Mouse (Mus musculus): ENCODE results near the gene Acvr1b.

The Acvr1b gene

GRCm38 (mm10) chr15:101173421-101174211 is at the start of gene Acvr1b:
Gene Acvr1b, plus strand, starts transcription at chr15:101174067.
- in situ Hi-C loops (cut with MboI, MseI), result no loop called here

DNA sequence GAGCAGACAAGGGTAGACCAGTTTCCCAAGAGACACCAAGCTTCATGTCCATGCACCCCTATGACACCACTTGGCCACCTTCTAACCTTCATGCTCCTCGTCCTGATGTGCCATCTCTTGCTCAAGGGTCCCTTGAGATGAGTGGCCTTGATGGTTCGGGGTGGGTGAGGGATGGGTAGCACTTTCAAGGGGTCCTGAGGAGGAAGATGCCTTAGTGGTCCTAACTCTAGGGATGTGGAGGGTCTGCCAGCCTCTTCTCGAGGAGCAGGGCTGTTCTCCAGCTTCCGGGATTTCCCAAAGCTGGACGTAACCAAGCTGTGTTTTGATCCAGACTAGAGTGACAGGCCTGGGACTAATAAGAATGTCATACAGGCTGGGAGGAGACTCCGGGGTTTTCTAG is 48.3 kb upstream of the Acvr1b start:
- in situ Hi-C loops (cut with MboI, MseI), result no loop called here

DNA sequence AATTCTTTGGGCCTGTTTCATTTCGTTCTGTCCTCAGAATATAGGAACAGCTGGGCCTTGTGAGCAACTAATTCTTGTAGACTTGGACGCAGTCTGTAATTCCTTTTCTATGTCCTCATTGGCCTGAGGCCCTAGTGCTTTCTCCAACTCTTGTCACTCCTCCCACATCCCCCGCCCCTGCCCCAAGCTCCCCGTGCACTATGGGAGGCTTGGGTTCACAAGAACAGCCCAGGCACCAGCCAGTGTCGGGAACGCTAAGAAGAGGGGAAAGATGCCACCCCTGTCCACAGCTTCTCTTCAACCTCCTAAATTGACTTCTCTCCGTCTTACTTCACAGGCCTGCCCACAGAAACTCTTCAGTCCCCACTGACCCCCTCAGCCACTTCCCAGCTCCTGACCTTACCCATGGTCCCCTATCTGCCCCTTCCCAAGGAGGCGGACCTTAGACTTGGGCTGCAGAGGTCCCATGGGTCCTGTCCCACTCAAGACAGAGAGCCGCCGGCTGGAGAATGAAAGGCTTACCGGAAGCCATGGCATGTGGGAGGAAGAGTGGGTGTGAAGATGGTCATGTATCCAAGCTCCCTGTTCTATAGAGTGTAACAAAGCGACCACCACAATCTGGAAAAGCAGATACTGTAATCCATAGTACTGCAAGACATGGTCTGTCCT is 46.9 kb upstream of the Acvr1b start:
- in situ Hi-C loops (cut with MboI, MseI), result no loop called here

DNA sequence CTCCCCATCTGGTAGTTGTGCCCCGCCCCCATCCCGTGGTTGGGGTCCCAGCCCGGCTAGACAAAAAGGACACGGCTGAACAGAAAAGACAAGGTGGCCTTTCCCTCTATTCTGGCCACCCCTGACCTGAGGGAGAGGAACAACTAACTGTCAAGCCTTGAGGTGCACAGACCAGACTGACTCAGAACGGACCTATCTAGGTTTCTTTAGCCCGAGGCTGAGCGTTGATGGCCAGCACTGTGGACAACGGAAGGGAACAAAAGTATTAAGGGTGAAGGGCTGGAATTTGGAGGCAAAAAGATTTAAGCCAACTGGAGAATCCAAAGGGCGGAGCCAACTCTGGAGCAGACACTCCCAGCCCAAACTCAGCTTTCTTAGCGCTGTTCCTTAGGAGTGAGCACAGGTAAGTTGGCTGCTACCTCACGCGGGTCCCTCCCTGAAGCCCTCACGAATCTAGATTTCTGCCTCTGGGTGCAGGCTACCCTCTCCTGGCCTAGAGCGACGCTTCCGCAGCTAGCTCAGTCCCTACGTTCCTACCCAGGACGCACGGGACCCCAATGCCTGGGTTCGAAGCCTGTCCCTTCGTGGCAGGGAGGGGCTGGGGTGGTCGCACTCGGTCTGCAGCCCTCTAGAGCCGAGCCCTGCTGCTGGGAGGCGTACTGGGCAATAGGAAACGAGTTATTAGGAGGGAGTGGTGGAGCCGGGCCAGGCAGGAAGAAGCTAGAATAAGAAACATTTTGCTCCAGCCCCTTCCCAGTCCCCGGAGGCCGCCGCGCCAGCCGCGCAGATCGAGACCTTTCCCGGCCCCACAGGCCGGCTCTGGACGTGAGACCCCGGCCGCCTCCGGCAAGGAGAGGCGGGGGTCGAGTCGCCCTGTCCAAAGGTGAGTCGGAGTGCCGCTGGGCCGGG is 45.4 kb upstream of the Acvr1b start, which contains the start of gene Acvrl1:
Gene Acvrl1, plus strand, starts transcription at position 342 of the 909 bp plus-strand sequence.
- in situ Hi-C loops (cut with MboI, MseI), result no loop called here

- in situ Hi-C loops (cut with MboI, MseI), result no loop called here
These were observed 44.5 kb upstream of the Acvr1b start for GRCm38 (mm10) chr15:101129412-101129811.

DNA sequence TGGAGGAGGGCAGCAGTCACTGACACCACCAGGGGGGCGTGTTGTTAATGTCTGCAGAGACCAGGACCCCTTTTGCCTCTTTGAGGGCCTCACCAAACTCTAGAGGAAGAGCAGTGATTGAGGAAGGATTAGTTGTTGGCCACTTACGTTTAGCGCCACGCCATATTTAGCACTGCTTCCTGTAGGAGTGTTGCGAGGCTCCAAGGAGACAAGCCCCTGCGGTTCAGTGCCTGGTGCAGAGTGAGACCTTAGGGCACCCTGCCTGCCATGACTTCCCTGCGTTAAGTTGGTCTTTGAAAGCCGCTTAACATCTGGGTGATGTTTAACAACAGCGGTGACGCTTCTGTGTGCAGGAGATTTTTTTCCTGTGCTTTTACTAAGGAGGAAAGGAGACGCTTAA is 42.4 kb upstream of the Acvr1b start:
- in situ Hi-C loops (cut with MboI, MseI), result no loop called here

DNA sequence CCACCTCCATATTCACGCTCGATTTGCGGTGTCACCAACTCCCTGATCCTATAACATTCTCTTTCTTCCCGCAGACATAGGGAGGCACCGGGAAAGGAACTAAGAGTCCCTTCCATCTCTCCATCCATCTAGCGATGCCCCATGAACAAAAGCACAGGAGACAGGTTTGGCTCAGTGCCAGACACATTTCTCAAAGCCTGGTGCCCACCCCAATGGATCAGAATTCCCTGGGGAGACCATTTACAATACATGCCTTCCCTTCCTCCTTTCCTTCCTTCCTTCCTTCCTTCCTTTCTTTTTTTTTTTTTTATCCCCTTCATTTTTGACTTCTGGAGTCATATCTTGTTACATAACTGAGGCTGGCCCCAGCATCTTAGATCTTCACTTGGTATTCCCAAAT is 41.8 kb upstream of the Acvr1b start:
- in situ Hi-C loops (cut with MboI, MseI), result no loop called here

DNA sequence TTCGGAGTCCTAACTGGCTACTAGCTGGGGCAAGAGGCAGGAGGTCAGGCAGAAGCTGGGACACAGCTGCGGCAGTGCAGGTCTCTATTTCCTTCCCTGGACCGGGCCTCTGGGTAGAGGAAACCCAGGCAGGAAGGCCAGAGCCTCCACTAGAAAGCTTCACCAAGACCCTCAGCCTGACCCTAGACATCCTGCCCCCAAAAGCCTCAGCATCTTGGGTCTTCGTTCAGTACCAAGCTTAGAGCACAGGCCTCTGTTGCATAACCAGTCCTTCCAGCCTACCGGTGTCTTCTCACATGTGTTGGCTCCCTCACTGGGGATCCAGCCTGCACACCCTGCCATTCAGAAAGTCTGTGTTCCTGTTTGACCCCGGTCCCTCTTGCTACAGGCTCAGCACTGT is 41.1 kb upstream of the Acvr1b start:
- in situ Hi-C loops (cut with MboI, MseI), result no loop called here

DNA sequence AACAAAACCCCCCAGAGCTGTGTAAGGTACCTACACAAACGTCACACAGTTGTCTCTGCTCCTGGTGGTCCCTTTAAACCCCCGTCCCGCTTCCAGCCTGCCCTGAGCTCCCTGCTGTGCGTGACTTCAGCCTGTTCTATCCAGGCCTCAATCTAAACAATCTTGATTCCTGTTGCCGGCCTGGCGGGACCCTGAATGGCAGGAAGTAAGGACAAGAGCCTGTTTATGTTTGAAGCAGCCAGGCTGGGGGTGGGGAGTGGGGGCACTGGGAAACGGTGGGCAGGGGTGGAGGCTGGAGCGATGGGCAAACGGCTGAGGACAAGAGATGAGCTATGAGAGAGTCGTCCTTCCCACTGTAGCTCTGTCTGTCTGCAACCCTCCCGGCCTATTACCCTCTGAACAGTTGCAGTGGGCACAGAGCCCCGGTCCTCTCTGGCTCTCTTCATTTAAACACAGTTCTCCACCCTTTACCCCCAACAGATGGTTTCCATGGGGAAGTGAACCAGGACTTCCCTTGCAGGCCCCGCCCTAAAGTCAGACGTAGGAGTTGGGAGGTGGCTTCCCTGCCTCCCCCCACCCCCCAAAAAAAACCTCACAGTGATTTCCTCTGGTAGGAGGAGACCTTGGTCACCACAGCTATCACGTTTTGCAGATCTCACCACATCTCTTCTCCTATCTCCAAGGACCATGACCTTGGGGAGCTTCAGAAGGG is 39.7 kb upstream of the Acvr1b start:
- in situ Hi-C loops (cut with MboI, MseI), result no loop called here

- in situ Hi-C loops (cut with MboI, MseI), result no loop called here
These were observed 38.5 kb upstream of the Acvr1b start for GRCm38 (mm10) chr15:101135405-101135804.

DNA sequence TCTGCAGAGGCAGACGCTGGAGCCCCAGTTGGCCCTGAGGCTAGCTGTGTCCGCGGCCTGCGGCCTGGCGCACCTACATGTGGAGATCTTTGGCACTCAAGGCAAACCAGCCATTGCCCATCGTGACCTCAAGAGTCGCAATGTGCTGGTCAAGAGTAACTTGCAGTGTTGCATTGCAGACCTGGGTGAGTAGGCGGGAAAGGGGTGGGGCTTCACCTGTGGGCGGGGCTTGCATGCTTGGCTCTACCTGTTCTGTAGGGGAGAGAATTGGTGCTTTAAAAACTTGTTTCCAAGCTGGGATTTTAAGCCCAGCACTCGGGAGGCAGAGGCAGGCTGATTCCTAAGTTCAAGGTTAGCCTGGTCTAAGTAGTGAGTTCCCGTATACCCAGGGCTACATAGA is 36.4 kb upstream of the Acvr1b start:
- in situ Hi-C loops (cut with MboI, MseI), result no loop called here

GRCm38 (mm10) chr15:101138675-101139074 is 35.2 kb upstream of the Acvr1b start:
- in situ Hi-C loops (cut with MboI, MseI), result no loop called here

DNA sequence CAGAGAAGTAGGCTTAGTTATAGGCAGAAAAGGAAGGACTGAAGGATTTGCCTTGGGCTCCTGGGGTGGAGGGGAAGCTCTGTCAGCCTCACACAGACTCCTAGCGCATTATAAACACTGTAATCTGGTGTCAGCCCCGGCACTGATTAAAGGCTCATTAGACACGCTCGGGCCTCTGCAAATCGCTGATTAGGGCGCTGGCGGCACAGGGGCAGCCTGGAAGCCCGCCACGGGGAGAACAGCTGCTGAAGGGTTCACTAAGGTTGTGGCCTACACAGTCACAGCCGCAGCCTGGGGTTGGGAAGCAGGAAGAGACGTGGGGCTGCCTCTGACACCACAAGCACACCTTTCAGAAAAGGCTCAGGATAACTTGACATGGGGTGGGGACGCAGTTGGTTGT is 34.0 kb upstream of the Acvr1b start:
- in situ Hi-C loops (cut with MboI, MseI), result no loop called here

DNA sequence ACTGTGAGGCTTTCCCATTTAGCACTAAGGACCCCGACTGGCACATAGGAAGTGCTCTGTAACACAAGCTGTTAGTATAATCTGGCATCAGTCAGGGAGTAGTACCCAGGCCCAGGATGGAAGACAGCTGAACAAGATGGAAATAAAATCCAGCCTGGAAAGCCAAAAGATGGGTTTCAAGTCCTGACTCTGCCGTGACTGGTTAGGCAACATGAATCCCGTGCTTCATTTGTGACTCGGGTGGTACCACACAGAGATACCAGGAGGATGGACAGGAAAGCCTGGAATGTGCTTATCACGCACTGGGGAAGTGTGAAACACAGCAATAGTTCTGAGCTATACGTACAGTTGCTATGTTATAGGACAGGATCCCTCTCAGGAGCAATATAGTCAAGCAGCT is 33.3 kb upstream of the Acvr1b start:
- in situ Hi-C loops (cut with MboI, MseI), result no loop called here

GRCm38 (mm10) chr15:101141061-101141541 is 32.8 kb upstream of the Acvr1b start:
- in situ Hi-C loops (cut with MboI, MseI), result no loop called here

DNA sequence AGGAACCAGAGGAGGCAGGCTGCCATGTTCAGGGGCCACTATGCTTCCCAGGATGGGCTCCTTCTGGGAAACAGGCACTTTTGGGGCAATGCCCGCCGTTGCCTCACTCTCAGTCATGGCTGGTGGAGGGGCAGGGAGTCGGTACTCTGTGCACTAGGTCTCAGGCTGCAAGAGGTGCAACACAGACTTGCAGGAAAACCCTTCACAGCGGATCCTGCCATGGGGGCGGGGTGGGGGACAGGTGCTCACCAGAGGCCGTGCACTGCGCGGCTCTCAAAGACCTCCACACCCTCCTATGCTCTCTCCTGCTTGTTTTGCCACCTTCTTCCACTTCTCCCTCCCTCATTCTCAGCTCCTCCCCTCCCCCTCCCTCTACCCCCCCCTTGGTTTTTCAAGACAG is 31.2 kb upstream of the Acvr1b start:
- in situ Hi-C loops (cut with MboI, MseI), result no loop called here

- in situ Hi-C loops (cut with MboI, MseI), result no loop called here
These were observed 30.4 kb upstream of the Acvr1b start for GRCm38 (mm10) chr15:101143494-101143893.

DNA sequence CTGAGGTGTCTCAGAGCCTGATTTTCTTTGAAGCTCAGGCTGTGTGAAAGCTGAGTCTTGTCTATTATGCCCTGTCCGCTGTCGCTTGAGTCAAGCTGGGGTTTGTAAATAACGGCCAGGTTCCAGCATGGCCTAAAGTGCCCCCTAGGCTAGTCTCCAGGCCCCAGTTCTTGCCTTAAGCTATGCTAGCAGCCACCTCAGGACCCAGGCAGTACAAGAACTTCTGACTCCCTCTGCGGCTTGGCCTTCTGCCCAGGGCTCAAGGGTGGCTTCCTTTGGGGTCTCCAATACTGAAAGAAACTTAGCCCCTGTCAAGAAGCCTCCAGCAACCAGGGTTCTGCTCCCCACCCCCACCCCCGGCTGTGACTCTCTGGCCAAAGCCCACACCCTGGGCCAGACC is 29.7 kb upstream of the Acvr1b start:
- in situ Hi-C loops (cut with MboI, MseI), result no loop called here

DNA sequence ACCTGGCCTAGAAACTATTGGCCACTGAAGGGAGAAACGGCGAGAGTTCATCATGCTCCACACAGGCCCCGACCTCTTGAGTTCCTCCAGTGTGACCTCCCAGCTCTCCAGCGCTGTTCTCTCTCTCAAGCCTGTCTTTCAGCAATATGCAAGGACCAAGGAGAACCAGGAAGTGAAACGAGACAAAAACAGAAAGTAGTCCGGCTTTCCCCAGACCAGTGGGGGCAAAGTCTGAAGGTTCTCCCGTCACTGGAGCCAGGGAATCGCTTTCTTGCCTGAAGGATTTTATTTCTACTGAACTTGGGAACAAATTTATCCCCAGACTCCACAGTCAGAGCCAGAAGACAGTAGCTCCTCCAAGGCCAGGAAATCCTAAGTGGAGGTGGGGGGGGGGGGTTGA is 29.1 kb upstream of the Acvr1b start:
- in situ Hi-C loops (cut with MboI, MseI), result loop anchor here (5.0 kb wide), 1 partner anchor 98 kb away; no protein-coding TSS in a partner anchor

GRCm38 (mm10) chr15:101145424-101146099 is 28.3 kb upstream of the Acvr1b start:
- in situ Hi-C loops (cut with MboI, MseI), result loop anchor here (5.0 kb wide), 1 partner anchor 97 kb away; no protein-coding TSS in a partner anchor
